Mouse (Mus musculus) embryonic fibroblast, embryonic 13.5 days (primary cell): ENCODE measurements at regions not wholly inside any gene's neighbourhood (a gene's known extent, or its start where the extent isn't known, plus 50 kb on each side); places are given as distances from the start of the nearest gene placed in this dataset.

Experiments
- CTCF ChIP-seq: IDR thresholded peaks from 2 replicates; pipeline ENCODE4 v1.5.1; 2011; ENCODE audit warnings: mild to moderate bottlenecking, control low read depth, low read length, moderate library complexity, borderline replicate concordance; ENCODE audit not compliant: insufficient read depth
- POLR2A ChIP-seq: IDR thresholded peaks from 2 replicates; pipeline ENCODE4 v1.6.1; 2011; ENCODE audit warnings: low read depth, mild to moderate bottlenecking, control low read depth, low read length, moderate library complexity

GRCm38 (mm10) chr3:62801044-62801443, 196.1 kb upstream of the Gpr149 start:
- no peak for TF ChIP-seq POLR2A
- no peak for TF ChIP-seq CTCF
